Mouse (Mus musculus) adipose tissue, adult 10 weeks (tissue): ENCODE data around the gene Cdh10. TPM values are rescaled to one million over a fixed set of nuclear protein-coding genes. Genes with fewer than 3 reads are reported as not detected.

Experiments
- polyA plus RNA-seq: library from polyadenylated mRNA; stranded (reverse); fragments of 350-450 nt; fragmentation: Illumina TruSeq; extraction: RNeasy Lipid Tissue Mini Kit (QIAGEN cat#74804); gene quantifications from one replicate; pipeline ENCODE4 v1.2.3, GENCODE M21; 2014; ENCODE audit warnings: low read depth, low replicate concordance

The Cdh10 gene
- 0.11 TPM for polyA plus RNA-seq

GRCm38 (mm10) chr15:18818185-18818973 lies at the start of gene Cdh10:
Gene Cdh10, plus strand, starts transcription at chr15:18818947.

